Mouse (Mus musculus) stomach, embryonic 15.5 days (tissue): Measurements from ENCODE around the gene Hnrnph3. TPM values are rescaled to one million over a fixed set of nuclear protein-coding genes. Genes with fewer than 3 reads are reported as not detected.

Experiments
- ATAC-seq: fragments of 200-750 bp; cut with Nextera tagmentation; 2 replicates; pipeline ENCODE4 v1.8.0; 2017; ENCODE audit warnings: low read depth, moderate number of reproducible peaks, moderate TSS enrichment; ENCODE audit not compliant: insufficient read depth, low FRiP score
- H3K27ac ChIP-seq: fragments of 300-500 bp; sonication (generic); 2 replicates; pipeline ENCODE4 v1.5.1; 2015; ENCODE audit warnings: mild to moderate bottlenecking, inconsistent platforms
- H3K27me3 ChIP-seq: fragments of 300-500 bp; sonication (generic); replicated peaks from 2 replicates; pipeline ENCODE4 v1.6.1; 2015; ENCODE audit warnings: inconsistent platforms
- H3K36me3 ChIP-seq: fragments of 300-500 bp; sonication (generic); 2 replicates; pipeline ENCODE4 v1.6.1; 2015; ENCODE audit warnings: inconsistent platforms
- H3K4me1 ChIP-seq: fragments of 300-500 bp; sonication (generic); 2 replicates; pipeline ENCODE4 v1.6.1; 2015; ENCODE audit warnings: inconsistent platforms
- H3K4me2 ChIP-seq: fragments of 300-500 bp; sonication (generic); 2 replicates; pipeline ENCODE4 v1.6.1; 2015; ENCODE audit warnings: mild to moderate bottlenecking, inconsistent platforms
- H3K4me3 ChIP-seq: fragments of 300-500 bp; sonication (generic); replicated peaks from 2 replicates; pipeline ENCODE4 v1.5.1; 2015; ENCODE audit warnings: inconsistent platforms
- H3K9ac ChIP-seq: fragments of 300-500 bp; sonication (generic); 2 replicates; pipeline ENCODE4 v1.6.1; 2015; ENCODE audit warnings: inconsistent platforms
- H3K9me3 ChIP-seq: fragments of 300-500 bp; sonication (generic); 2 replicates; pipeline ENCODE4 v1.6.1; 2016; ENCODE audit warnings: inconsistent platforms
- WGBS: fragments of 180-500 bp; shearing (Covaris S2); methylation state at CpG from one replicate; pipeline ENCODE4 v1.1.7; 2015; 5-methylcytosine and 5-hydroxymethylcytosine counted together
- polyA plus RNA-seq: library from polyadenylated mRNA; unstranded; fragments of >200 nt; fragmentation: Nextera tagmentation; extraction: Ambion mirVana; gene quantifications from 2 replicates; pipeline ENCODE4 v1.2.1, GENCODE M21; 2015

Hnrnph3 gene
- polyA plus RNA-seq, 1 experiment from 2014 or later: 87.7 TPM

GRCm38 (mm10) chr10:63027376-63028161 lies 3.6 kb upstream of the Hnrnph3 start:
- no peak overlapping the region for H3K9ac ChIP-seq
- ATAC-seq: no peak
- 94% methylated on average over 10 of the region's 10 CpGs for WGBS

GRCm38 (mm10) chr10:63026795-63027160 lies 2.8 kb upstream of the Hnrnph3 start:
- Histone ChIP-seq H3K9ac (no peak overlapping the region), H3K27me3 (no peaks in the 10 kb centered on the region), H3K9me3 (no peaks in the 10 kb centered on the region), H3K4me3 (no peak overlapping the region), H3K4me1 (peaks cover 7% of the 10 kb centered on the region; the same call in 1 of the 2 replicates), H3K36me3 (no peaks in the 10 kb centered on the region), H3K4me2 (no peak overlapping the region), H3K27ac (no peak overlapping the region)
- WGBS: 85% methylated on average over 6 of the region's 6 CpGs
- no peak for ATAC-seq

More at GRCm38 (mm10) chr10:63027376-63028161, 3.6 kb upstream of the Hnrnph3 start:
- Histone ChIP-seq H3K27me3 (no peaks in the 10 kb centered on the region), H3K4me2 (no peak overlapping the region), H3K4me3 (no peak overlapping the region), H3K4me1 (peaks cover 4% of the 10 kb centered on the region; the same call in 1 of the 2 replicates), H3K9me3 (no peaks in the 10 kb centered on the region), H3K27ac (no peak overlapping the region), H3K36me3 (no peaks in the 10 kb centered on the region)

- H3K4me1 ChIP-seq: peaks cover 8% of the 10 kb centered on the region; the same call in 1 of the 2 replicates
- H3K4me2 ChIP-seq: no peak overlapping the region
- ATAC-seq: no peak
- no peak overlapping the region for H3K27ac ChIP-seq
- no peak overlapping the region for H3K4me3 ChIP-seq
- no peaks in the 10 kb centered on the region for H3K36me3 ChIP-seq
- 56% methylated on average over 8 of the region's 8 CpGs for WGBS
- H3K9me3 ChIP-seq: no peaks in the 10 kb centered on the region
- H3K9ac ChIP-seq: no peak overlapping the region
- no peaks in the 10 kb centered on the region for H3K27me3 ChIP-seq
Measured at GRCm38 (mm10) chr10:63026156-63026794, 2.3 kb upstream of the Hnrnph3 start.

GRCm38 (mm10) chr10:63025491-63026011 lies 1.5 kb upstream of the Hnrnph3 start:
- no peak for ATAC-seq
- H3K9me3 ChIP-seq: no peaks in the 10 kb centered on the region
- no peaks in the 10 kb centered on the region for H3K36me3 ChIP-seq
- H3K27ac ChIP-seq: peak overlapping the region; percentile 100; the same call in 1 of the 2 replicates
- 58% methylated on average over 6 of the region's 6 CpGs for WGBS
- H3K4me2 ChIP-seq: peak overlapping the region; percentile 69; the same call in 1 of the 2 replicates
- peak overlapping the region; percentile 85; the same call in 1 of the 2 replicates for H3K4me3 ChIP-seq
- H3K9ac ChIP-seq: no peak overlapping the region
- H3K4me1 ChIP-seq: peaks cover 12% of the 10 kb centered on the region; the same call in 1 of the 2 replicates
- H3K27me3 ChIP-seq: no peaks in the 10 kb centered on the region

- Histone ChIP-seq H3K4me3 (peak overlapping the region; percentile 85), H3K4me2 (peak overlapping the region; percentile 69), H3K27me3 (no peaks in the 10 kb centered on the region), H3K9me3 (no peaks in the 10 kb centered on the region), H3K27ac (peak overlapping the region; percentile 100), H3K9ac (no peak overlapping the region), H3K4me1 (peaks cover 15% of the 10 kb centered on the region; the same call in 1 of the 2 replicates), H3K36me3 (no peaks in the 10 kb centered on the region)
- ATAC-seq: no peak
- WGBS: 32% methylated on average over 2 of the region's 2 CpGs
Measured at GRCm38 (mm10) chr10:63025016-63025415, 999 bp upstream of the Hnrnph3 start.

GRCm38 (mm10) chr10:63024580-63024910 lies 528 bp upstream of the Hnrnph3 start:
- WGBS: 0% methylated on average over 8 of the region's 8 CpGs
- Histone ChIP-seq H3K4me3 (peak overlapping the region; percentile 85), H3K27ac (peak overlapping the region; percentile 100), H3K27me3 (no peaks in the 10 kb centered on the region), H3K4me1 (peaks cover 15% of the 10 kb centered on the region; the same call in 1 of the 2 replicates), H3K9me3 (no peaks in the 10 kb centered on the region), H3K4me2 (peak overlapping the region; percentile 69), H3K36me3 (no peaks in the 10 kb centered on the region), H3K9ac (peak overlapping the region; percentile 62; the same call in 1 of the 2 replicates)
- ATAC-seq: peak; percentile 61; the same call in 1 of the 2 replicates

- Histone ChIP-seq H3K9me3 (no peaks in the 10 kb centered on the region), H3K4me3 (peak overlapping the region; percentile 85), H3K4me1 (peaks cover 15% of the 10 kb centered on the region; the same call in 1 of the 2 replicates), H3K4me2 (peak overlapping the region; percentile 59), H3K27ac (peak overlapping the region; percentile 100), H3K9ac (peak overlapping the region; percentile 99), H3K27me3 (no peaks in the 10 kb centered on the region), H3K36me3 (no peaks in the 10 kb centered on the region)
- WGBS: 0% methylated on average over 63 of the region's 68 CpGs
- ATAC-seq: peak; percentile 20; the same call in 1 of the 2 replicates
Measured at GRCm38 (mm10) chr10:63023121-63023748, 782 bp downstream of the Hnrnph3 start.

GRCm38 (mm10) chr10:63022541-63023120 lies 1.4 kb downstream of the Hnrnph3 start:
- no peak for ATAC-seq
- Histone ChIP-seq H3K4me3 (peak overlapping the region; percentile 85), H3K9ac (peak overlapping the region; percentile 99), H3K9me3 (no peaks in the 10 kb centered on the region), H3K27ac (peak overlapping the region; percentile 100), H3K27me3 (no peaks in the 10 kb centered on the region), H3K4me1 (peaks cover 15% of the 10 kb centered on the region; the same call in 1 of the 2 replicates), H3K36me3 (0 out of 2 replicates have a peak, but pooled peaks cover 4% of the 10 kb centered on the region), H3K4me2 (peak overlapping the region; percentile 59)
- WGBS: under 1% methylated on average over 27 of the region's 27 CpGs

GRCm38 (mm10) chr10:63021702-63022101 lies 2.3 kb downstream of the Hnrnph3 start:
- H3K9ac ChIP-seq: peak overlapping the region; percentile 11; the same call in 1 of the 2 replicates
- WGBS: 30% methylated on average over 4 of the region's 4 CpGs
- H3K4me2 ChIP-seq: peak overlapping the region; percentile 59
- no peaks in the 10 kb centered on the region for H3K9me3 ChIP-seq
- peaks cover 15% of the 10 kb centered on the region; the same call in 1 of the 2 replicates for H3K4me1 ChIP-seq
- no peak for ATAC-seq
- no peaks in the 10 kb centered on the region for H3K27me3 ChIP-seq
- peak overlapping the region; percentile 85 for H3K4me3 ChIP-seq
- 0 out of 2 replicates have a peak, but pooled peaks cover 9% of the 10 kb centered on the region for H3K36me3 ChIP-seq
- no peak overlapping the region for H3K27ac ChIP-seq

GRCm38 (mm10) chr10:63019304-63019703 lies 4.7 kb downstream of the Hnrnph3 start:
- Histone ChIP-seq H3K36me3 (peaks cover 21% of the 10 kb centered on the region), H3K9me3 (no peaks in the 10 kb centered on the region), H3K4me2 (no peak overlapping the region), H3K4me3 (no peak overlapping the region), H3K27ac (no peak overlapping the region), H3K4me1 (0 out of 2 replicates have a peak, but pooled peaks cover 10% of the 10 kb centered on the region), H3K9ac (no peak overlapping the region), H3K27me3 (no peaks in the 10 kb centered on the region)
- 85% methylated on average over 6 of the region's 6 CpGs for WGBS
- ATAC-seq: no peak

GRCm38 (mm10) chr10:63014168-63014567 lies 9.8 kb downstream of the Hnrnph3 start:
- Histone ChIP-seq H3K36me3 (peaks cover 31% of the 10 kb centered on the region), H3K4me3 (no peak overlapping the region), H3K9ac (no peak overlapping the region), H3K4me1 (no peaks in the 10 kb centered on the region), H3K9me3 (no peaks in the 10 kb centered on the region), H3K4me2 (no peak overlapping the region), H3K27ac (no peak overlapping the region), H3K27me3 (no peaks in the 10 kb centered on the region)
- ATAC-seq: no peak
- WGBS: 84% methylated on average over 9 of the region's 9 CpGs
